Mouse (Mus musculus) midbrain, embryonic 16.5 days (tissue): ENCODE results near the gene Eddm3b. TPM values are rescaled to one million over a fixed set of nuclear protein-coding genes. Genes with fewer than 3 reads are reported as not detected.

ENCODE experiments used
- ATAC-seq: fragments of 200-750 bp; cut with Nextera tagmentation; 2 replicates; pipeline ENCODE4 v1.8.0; 2017; ENCODE audit warnings: moderate TSS enrichment
- H3K27ac ChIP-seq: fragments of 300-500 bp; sonication (generic); 2 replicates; pipeline ENCODE4 v1.5.1; 2014; ENCODE audit warnings: mild to moderate bottlenecking, low read length, mixed read lengths
- H3K27me3 ChIP-seq: fragments of 300-500 bp; sonication (generic); 2 replicates; pipeline ENCODE4 v1.6.1; 2014; ENCODE audit warnings: low read depth, low read length, mixed read lengths; ENCODE audit not compliant: control insufficient read depth, insufficient read depth
- H3K36me3 ChIP-seq: fragments of 300-500 bp; sonication (generic); 2 replicates; pipeline ENCODE4 v1.6.1; 2014; ENCODE audit warnings: mild to moderate bottlenecking, low read length, moderate library complexity, mixed read lengths; ENCODE audit not compliant: control insufficient read depth, insufficient read depth
- H3K4me1 ChIP-seq: fragments of 300-500 bp; sonication (generic); 2 replicates; pipeline ENCODE4 v1.6.1; 2014; ENCODE audit warnings: mild to moderate bottlenecking, low read length, mixed read lengths; ENCODE audit not compliant: control insufficient read depth, insufficient read depth
- H3K4me2 ChIP-seq: fragments of 300-500 bp; sonication (generic); 2 replicates; pipeline ENCODE4 v1.6.1; 2014; ENCODE audit warnings: mild to moderate bottlenecking, low read length, mixed read lengths
- H3K4me3 ChIP-seq: fragments of 300-500 bp; sonication (generic); 2 replicates; pipeline ENCODE4 v1.5.1; 2014; ENCODE audit warnings: low read depth, mild to moderate bottlenecking, low read length, moderate library complexity, mixed read lengths
- H3K9ac ChIP-seq: fragments of 300-500 bp; sonication (generic); 2 replicates; pipeline ENCODE4 v1.6.1; 2014; ENCODE audit warnings: low read depth, low read length, mixed read lengths
- H3K9me3 ChIP-seq: fragments of 300-500 bp; sonication (generic); replicated peaks from 2 replicates; pipeline ENCODE4 v1.6.1; 2014; ENCODE audit warnings: mild to moderate bottlenecking, low read length, mixed read lengths; ENCODE audit not compliant: control insufficient read depth, poor library complexity, severe bottlenecking
- WGBS: fragments of 180-500 bp; shearing (Covaris S2); extraction: QIAGEN DNeasy Blood & Tissue Kit; methylation state at CpG from one replicate; pipeline ENCODE4 v1.1.7; 2014; 5-methylcytosine and 5-hydroxymethylcytosine counted together
- polyA plus RNA-seq: library from polyadenylated mRNA; unstranded; fragments of >200 nt; fragmentation: Nextera tagmentation; extraction: Ambion mirVana; gene quantifications from 2 replicates; pipeline ENCODE4 v1.2.1, GENCODE M21; 2015

Eddm3b gene
- polyA plus RNA-seq = not detected in 2 replicates

DNA sequence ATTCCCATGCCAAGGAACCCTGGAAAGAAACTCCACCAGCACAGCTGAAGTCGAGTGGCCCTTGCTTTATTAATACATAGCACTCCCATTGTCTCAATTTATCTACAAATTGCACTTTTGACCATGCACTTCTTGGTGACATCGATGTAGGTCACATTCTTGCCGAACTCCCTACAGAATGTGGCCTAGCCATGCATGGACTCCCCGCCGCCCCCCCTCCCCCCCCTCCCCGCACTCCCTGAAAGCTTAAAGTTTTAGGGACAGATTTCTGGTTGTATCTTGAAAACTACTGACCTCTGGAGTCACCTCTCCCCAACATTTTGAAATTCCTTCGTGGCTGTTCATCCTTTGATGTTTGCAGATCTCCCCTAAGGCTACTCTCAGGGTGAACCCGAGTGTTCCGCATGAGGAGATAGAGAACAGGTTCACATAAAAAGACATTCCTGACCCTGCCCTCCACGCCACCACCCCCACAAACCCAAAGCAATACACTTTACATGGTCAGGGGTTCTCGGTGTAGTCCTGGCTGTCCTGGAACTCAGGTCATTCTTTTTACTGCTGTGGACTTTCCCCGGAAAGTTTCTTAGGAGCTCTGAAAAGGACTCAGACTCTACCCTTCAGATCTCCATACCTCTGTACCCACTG is at the start of gene Eddm3b:
Gene Eddm3b, plus strand, starts transcription at position 511 of the 645 bp plus-strand sequence.
- peak within 1 kb of the TSS; percentile 31; the same call in 1 of the 2 replicates for H3K4me2 ChIP-seq
- no peaks in the 10 kb centered on the region for H3K4me1 ChIP-seq
- no peak for ATAC-seq
- H3K9ac ChIP-seq = no peak within 1 kb of the TSS
- no peaks in the 10 kb centered on the region for H3K36me3 ChIP-seq
- no peak within 1 kb of the TSS for H3K27ac ChIP-seq
- WGBS = 41% methylated on average over 12 of the region's 12 CpGs
- H3K4me3 ChIP-seq = no peak within 1 kb of the TSS
- no peaks in the 10 kb centered on the region for H3K27me3 ChIP-seq
- H3K9me3 ChIP-seq = 0 out of 2 replicates have a peak, but pooled peaks cover 2% of the 10 kb centered on the region

DNA sequence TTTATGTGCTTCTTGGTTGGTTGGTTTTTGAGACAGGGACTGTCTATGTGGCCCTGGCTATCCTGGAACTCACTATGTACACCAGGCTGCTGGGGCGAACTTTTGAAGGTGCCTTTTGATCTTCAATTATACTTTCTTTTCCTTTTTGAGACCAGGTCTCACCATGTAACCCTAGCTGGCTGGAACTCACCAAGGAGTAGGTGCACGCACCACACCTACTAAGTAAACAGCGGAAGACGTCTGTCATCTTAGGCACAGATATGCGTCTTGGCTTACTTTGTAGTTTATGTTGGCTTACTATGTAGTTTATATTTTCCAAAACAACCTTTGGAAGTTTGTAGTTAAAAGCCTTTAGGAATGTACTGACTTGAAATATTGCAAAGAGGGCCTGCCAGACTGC is 45.3 kb upstream of the Eddm3b start:
- Histone ChIP-seq H3K9ac (no peak overlapping the region), H3K9me3 (no peaks in the 10 kb centered on the region), H3K4me1 (peaks cover 6% of the 10 kb centered on the region), H3K4me2 (no peak overlapping the region), H3K27me3 (no peaks in the 10 kb centered on the region), H3K36me3 (no peaks in the 10 kb centered on the region), H3K4me3 (no peak overlapping the region), H3K27ac (no peak overlapping the region)
- ATAC-seq = no peak
- 93% methylated on average over 5 of the region's 5 CpGs for WGBS

DNA sequence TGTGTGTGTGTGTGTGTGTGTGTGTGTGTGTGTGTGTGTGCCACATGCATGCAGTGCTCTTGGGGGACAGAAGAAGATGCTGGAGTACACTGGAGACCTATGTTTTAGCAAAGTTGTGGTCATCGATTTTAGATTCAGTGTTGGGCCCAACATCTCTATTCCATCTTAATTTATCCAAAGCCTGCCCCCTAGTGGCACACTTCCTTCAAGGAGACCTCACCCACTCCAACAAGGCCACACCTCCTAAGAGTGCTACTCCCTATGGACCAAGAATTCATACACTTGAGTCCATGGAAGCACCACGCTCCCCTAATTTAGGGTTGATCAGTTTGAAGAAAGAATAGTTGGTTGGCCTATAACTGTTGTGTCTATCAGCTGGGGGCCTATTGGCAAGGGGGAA is 44.6 kb upstream of the Eddm3b start:
- no peaks in the 10 kb centered on the region for H3K27me3 ChIP-seq

DNA sequence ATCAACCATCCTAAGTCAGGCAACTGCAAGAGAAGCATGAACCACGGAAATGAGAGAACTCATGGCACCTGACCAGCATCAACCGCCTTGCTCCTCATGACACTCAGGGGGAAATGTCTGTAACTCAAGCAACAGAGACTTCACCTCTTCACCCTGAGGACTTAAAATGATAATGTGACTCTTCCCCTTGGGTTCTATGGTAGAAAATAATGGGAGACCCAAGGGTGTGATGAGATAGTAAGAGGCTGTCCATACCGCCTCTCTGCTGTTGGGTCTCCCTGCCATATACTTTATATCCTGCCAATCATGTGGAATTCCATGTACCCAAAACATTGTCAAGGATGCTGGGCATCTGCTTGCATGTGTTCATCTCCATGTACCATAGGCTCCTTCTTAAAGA is 39.9 kb upstream of the Eddm3b start, which contains the start of gene Olfr750:
Gene Olfr750, minus strand, starts transcription at position 101 of the 400 bp plus-strand sequence.
- Histone ChIP-seq H3K27me3 (no peaks in the 10 kb centered on the region), H3K4me1 (no peaks in the 10 kb centered on the region), H3K27ac (no peak within 1 kb of the TSS), H3K36me3 (no peaks in the 10 kb centered on the region), H3K4me2 (no peak within 1 kb of the TSS), H3K4me3 (no peak within 1 kb of the TSS), H3K9me3 (no peaks in the 10 kb centered on the region), H3K9ac (no peak within 1 kb of the TSS)
- 82% methylated on average over 3 of the region's 3 CpGs for WGBS
- no peak for ATAC-seq

More for the DNA sequence above, 44.6 kb upstream of the Eddm3b start:
- Histone ChIP-seq H3K27ac (no peak overlapping the region), H3K4me3 (no peak overlapping the region), H3K36me3 (no peaks in the 10 kb centered on the region), H3K9me3 (no peaks in the 10 kb centered on the region), H3K4me1 (peaks cover 6% of the 10 kb centered on the region), H3K4me2 (no peak overlapping the region), H3K9ac (no peak overlapping the region)
- WGBS = 91% methylated on average over 2 of the region's 2 CpGs
- ATAC-seq = no peak

DNA sequence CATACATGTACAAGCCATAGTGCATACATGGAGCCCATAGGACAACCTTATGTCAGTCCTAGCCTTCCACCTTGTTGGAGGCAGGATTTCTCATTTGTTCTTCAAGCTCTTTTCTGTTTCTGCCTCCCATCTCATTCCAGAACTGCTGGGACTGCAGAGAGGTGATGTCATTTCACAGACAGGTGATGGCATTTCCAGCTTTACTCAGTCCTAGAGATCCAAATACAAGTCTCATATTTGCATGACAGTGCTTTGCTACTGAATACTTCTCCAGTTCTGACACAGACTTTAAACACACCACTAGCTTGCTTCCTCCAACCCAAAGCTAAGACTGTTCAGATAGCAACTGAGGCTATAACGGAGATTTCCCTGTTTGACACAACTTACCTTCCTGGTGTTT is 35.0 kb upstream of the Eddm3b start:
- Histone ChIP-seq H3K36me3 (no peaks in the 10 kb centered on the region), H3K4me1 (no peaks in the 10 kb centered on the region), H3K27ac (no peak overlapping the region), H3K9me3 (no peaks in the 10 kb centered on the region), H3K4me2 (no peak overlapping the region), H3K4me3 (no peak overlapping the region), H3K9ac (no peak overlapping the region), H3K27me3 (peaks cover 3% of the 10 kb centered on the region; the same call in 1 of the 2 replicates)
- WGBS = 97% methylated on average over 1 of the region's 1 CpGs
- no peak for ATAC-seq

DNA sequence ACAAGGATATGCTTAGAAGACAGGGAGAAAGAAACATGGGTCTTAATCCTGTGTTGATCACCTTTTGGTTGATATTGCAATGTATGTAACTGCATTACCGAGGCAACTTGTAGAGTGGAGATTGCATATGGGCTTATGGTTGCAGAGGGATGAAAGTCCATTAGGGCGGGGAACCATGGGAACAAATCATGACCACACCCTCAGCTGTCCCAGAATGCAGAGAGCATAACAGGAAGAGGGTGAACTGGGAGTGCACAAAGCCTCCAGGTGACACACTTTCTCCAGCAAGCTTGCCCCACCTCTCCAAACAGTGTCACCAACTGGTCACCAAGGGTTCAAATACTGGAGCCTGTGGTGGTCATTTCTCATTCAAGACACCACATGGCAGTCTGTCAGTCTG is 33.2 kb upstream of the Eddm3b start:
- Histone ChIP-seq H3K9ac (no peak overlapping the region), H3K4me2 (no peak overlapping the region), H3K4me1 (no peaks in the 10 kb centered on the region), H3K27me3 (peaks cover 6% of the 10 kb centered on the region), H3K27ac (no peak overlapping the region), H3K9me3 (no peaks in the 10 kb centered on the region), H3K36me3 (no peaks in the 10 kb centered on the region), H3K4me3 (no peak overlapping the region)
- ATAC-seq = no peak
- 90% methylated on average over 2 of the region's 2 CpGs for WGBS

DNA sequence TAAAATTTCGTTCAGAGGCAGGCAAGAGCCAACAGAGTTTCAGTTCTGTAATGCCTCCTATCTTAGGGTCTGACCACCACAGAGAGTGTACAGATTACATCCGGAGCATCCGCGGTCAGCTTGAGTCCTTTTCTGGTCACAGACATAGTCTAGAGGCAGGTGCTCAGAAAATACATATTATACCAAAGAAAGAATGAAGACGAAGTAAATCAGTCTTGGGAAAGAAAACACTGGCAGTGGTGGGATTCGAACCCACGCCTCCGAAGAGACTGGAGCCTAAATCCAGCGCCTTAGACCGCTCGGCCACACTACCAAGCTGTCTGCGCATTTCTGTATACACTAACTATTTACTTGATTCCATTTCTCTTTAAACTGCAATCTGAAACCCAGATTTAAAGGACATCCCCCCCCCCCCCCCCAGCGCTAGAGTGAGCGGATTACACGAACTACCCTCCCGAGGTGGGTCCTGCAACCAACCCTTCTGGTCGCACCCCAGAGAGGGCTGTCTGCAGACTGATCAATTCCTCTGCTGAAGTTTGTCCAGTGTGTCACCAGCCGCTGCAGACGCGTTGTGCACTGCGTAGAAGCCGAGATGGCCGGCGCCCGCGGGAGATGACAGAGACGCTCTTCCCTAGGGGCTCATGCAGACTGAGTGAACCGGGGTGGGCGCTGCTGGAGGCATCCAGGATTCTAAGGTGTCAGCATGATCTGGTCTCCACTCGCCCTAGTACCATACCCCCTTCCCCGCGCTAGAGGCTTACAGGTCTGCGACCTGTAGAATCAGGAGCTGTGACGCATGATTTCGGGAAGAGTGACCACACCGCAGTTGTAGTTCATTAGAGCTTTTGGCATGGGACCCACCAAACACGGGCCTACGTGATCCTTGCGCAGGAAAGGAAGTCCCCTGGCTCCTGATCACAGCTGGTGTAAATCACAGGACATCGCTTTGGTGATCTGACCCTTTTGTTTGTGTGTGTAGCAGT is 31.3 kb upstream of the Eddm3b start:
- H3K36me3 ChIP-seq = no peaks in the 10 kb centered on the region
- peaks cover 6% of the 10 kb centered on the region for H3K27me3 ChIP-seq
- peak; percentile 79 for ATAC-seq
- WGBS = 2% methylated on average over 40 of the region's 40 CpGs
- H3K27ac ChIP-seq = no peak overlapping the region
- H3K4me3 ChIP-seq = peak overlapping the region; percentile 51
- peak overlapping the region; percentile 61 for H3K9ac ChIP-seq
- peak overlapping the region; percentile 74 for H3K4me2 ChIP-seq
- no peaks in the 10 kb centered on the region for H3K9me3 ChIP-seq
- 0 out of 2 replicates have a peak, but pooled peaks cover 2% of the 10 kb centered on the region for H3K4me1 ChIP-seq

DNA sequence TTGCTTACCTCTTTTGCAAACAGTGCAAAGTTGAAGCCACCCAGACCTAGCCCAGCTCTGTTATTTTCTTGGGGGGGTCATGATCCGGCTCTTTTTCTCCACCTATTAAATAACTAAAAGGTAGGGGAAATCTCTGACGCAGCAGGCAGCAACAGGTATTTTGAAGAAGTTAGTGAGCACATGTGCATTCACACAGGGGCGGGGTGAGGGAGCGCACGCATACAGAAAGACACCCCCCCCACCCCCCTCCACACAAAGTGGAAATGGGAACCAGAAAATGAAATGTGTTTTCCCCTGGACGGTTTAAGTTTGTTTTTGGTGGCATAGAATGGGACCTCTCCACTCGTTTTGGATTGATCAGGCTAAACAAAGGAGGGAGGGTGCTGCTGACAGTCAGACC is 30.4 kb upstream of the Eddm3b start:
- Histone ChIP-seq H3K9me3 (no peaks in the 10 kb centered on the region), H3K4me2 (peak overlapping the region; percentile 74), H3K4me1 (0 out of 2 replicates have a peak, but pooled peaks cover 2% of the 10 kb centered on the region), H3K9ac (no peak overlapping the region), H3K27me3 (peaks cover 6% of the 10 kb centered on the region), H3K27ac (no peak overlapping the region), H3K4me3 (peak overlapping the region; percentile 51), H3K36me3 (no peaks in the 10 kb centered on the region)
- no peak for ATAC-seq
- 10% methylated on average over 7 of the region's 7 CpGs for WGBS
